Mouse (Mus musculus) liver, embryonic 11.5 days (tissue): ENCODE results near the gene Cdk5rap3. TPM values are rescaled to one million over a fixed set of nuclear protein-coding genes. Genes with fewer than 3 reads are reported as not detected.

Experiments
- ATAC-seq: fragments of 200-750 bp; cut with Nextera tagmentation; replicated peaks from 2 replicates; pipeline ENCODE4 v1.8.0; 2017; ENCODE audit warnings: moderate number of reproducible peaks, mild to moderate bottlenecking, moderate TSS enrichment, moderate library complexity; ENCODE audit not compliant: low FRiP score
- DNase-seq: peaks from one replicate; pipeline ENCODE4 v3.0.0-alpha.2; 2017; ENCODE audit warnings: low spot score
- H3K27ac ChIP-seq: fragments of 300-500 bp; sonication (generic); 2 replicates; pipeline ENCODE4 v1.5.1; 2014; ENCODE audit warnings: mild to moderate bottlenecking, low read depth, low read length, control low read depth
- H3K27me3 ChIP-seq: fragments of 300-500 bp; sonication (generic); replicated peaks from 2 replicates; pipeline ENCODE4 v1.6.1; 2014; ENCODE audit warnings: low read length, mixed read lengths; ENCODE audit not compliant: control insufficient read depth, insufficient read depth
- H3K36me3 ChIP-seq: fragments of 300-500 bp; sonication (generic); 2 replicates; pipeline ENCODE4 v1.6.1; 2014; ENCODE audit warnings: mild to moderate bottlenecking, low read length, moderate library complexity, mixed read lengths; ENCODE audit not compliant: control insufficient read depth, insufficient read depth
- H3K4me1 ChIP-seq: fragments of 300-500 bp; sonication (generic); replicated peaks from 2 replicates; pipeline ENCODE4 v1.6.1; 2014; ENCODE audit warnings: low read length, mixed read lengths; ENCODE audit not compliant: control insufficient read depth, insufficient read depth
- H3K4me2 ChIP-seq: fragments of 300-500 bp; sonication (generic); 2 replicates; pipeline ENCODE4 v1.6.1; 2014; ENCODE audit warnings: mild to moderate bottlenecking, control low read depth, moderate library complexity
- H3K4me3 ChIP-seq: fragments of 300-500 bp; sonication (generic); 2 replicates; pipeline ENCODE4 v1.5.1; 2014; ENCODE audit warnings: low read depth, low read length, control low read depth
- H3K9ac ChIP-seq: fragments of 300-500 bp; sonication (generic); 2 replicates; pipeline ENCODE4 v1.6.1; 2014; ENCODE audit warnings: low read depth, low read length, control low read depth
- H3K9me3 ChIP-seq: fragments of 300-500 bp; sonication (generic); 2 replicates; pipeline ENCODE4 v1.6.1; 2016; ENCODE audit warnings: low read length, inconsistent platforms, mixed read lengths; ENCODE audit not compliant: control insufficient read depth
- WGBS: fragments of 180-500 bp; shearing (Covaris S2); extraction: QIAGEN DNeasy Blood & Tissue Kit; methylation state at CpG from one replicate; pipeline ENCODE4 v1.1.7; 2014; 5-methylcytosine and 5-hydroxymethylcytosine counted together
- polyA plus RNA-seq: library from polyadenylated mRNA; unstranded; fragments of >200 nt; fragmentation: Nextera tagmentation; extraction: Ambion mirVana; gene quantifications from 2 replicates; pipeline ENCODE4 v1.2.1, GENCODE M21; 2014

Gene Cdk5rap3
- polyA plus RNA-seq, 1 experiment from 2014 or later: 69.6 TPM

DNA sequence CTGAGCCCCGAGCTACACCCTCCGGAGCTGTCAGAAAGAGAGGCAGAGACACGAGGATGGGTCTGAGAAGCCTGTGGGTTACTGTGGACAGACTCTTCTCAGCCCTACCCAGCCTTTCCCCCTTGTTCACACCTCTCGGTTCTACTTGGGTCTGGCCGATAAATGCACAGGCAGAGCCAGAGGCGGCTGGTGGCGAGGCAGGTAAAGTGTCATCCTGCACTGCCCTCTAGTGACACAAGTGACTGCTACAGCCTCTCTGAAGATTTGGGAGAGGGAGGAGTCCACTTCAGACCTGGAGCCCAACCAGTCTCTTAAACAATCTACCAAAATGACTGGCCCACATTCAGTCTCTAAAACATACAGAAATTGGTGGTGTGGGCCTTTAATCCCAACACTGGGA is 6.3 kb downstream of the Cdk5rap3 start:
- Histone ChIP-seq H3K36me3 (peaks cover 8% of the 10 kb centered on the region; the same call in 1 of the 2 replicates), H3K27ac (no peak overlapping the region), H3K9me3 (no peaks in the 10 kb centered on the region), H3K9ac (no peak overlapping the region), H3K4me3 (no peak overlapping the region), H3K27me3 (no peaks in the 10 kb centered on the region), H3K4me2 (no peak overlapping the region), H3K4me1 (peaks cover 27% of the 10 kb centered on the region)
- WGBS: 32% methylated on average over 7 of the region's 7 CpGs
- ATAC-seq: peak; percentile 50; the same call in 1 of the 2 replicates
- peak; percentile 71 for DNase-seq

DNA sequence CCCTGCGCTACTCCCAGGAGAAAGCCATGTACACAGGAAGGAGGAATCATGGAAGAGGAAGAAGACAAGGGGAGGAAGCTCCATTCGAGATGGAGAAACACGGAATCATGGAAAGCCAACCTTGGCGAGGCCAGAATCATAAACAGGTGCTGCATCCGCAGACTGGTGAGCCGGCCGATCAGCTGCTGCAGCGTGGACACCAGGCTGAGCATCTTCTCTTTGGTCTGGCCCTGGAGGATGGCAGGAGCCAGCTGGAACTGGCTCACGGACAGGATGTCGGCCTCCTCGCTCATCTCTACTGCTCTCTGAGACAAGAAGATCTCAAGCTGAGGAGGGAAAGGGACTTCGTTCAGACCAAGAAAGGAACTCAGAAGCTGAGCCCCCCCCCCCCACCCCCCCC is 7.7 kb downstream of the Cdk5rap3 start:
- Histone ChIP-seq H3K36me3 (peaks cover 8% of the 10 kb centered on the region; the same call in 1 of the 2 replicates), H3K9me3 (no peaks in the 10 kb centered on the region), H3K27me3 (no peaks in the 10 kb centered on the region), H3K4me1 (peaks cover 30% of the 10 kb centered on the region), H3K9ac (no peak overlapping the region), H3K27ac (no peak overlapping the region; the same call in 1 of the 2 replicates), H3K4me2 (no peak overlapping the region), H3K4me3 (no peak overlapping the region)
- ATAC-seq (no peak), DNase-seq (no peak)
- WGBS: 91% methylated on average over 12 of the region's 12 CpGs

DNA sequence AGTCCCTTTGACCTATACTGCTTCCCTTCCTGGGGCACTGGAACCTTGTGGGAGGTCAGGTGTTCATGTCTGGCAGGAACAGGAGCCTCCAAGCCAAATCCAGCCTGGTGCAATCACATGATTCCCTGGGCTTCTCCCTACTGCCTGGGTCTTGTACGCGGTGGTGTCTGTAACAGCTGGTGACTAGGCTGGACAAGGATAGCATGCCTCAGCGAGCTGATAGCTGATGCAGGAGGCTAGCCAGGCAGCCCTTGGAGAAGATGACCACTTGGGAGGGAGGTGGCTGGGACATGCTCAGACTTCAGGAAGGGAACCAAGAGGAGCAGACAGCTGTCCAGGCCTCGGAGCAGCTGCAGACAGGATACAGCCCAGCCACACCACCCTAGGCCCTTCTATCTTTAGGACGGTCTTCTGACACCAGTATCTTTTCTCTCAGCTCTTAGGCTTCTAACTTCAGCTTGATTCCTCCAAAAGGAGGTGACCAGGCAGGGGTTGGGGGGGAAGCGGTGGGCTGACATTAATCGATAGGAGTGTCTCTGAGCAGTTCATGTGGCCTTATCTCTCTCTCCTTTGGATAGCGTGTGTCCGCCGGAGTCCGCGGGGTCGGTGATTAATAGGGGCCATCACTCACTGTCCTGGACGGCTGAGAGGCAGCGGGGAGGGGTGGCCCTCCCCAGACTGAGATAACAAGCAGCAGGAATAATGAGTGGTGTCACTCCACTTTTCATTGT is 9.7 kb downstream of the Cdk5rap3 start:
- Histone ChIP-seq H3K9ac (no peak overlapping the region), H3K4me2 (peak overlapping the region; percentile 20; the same call in 1 of the 2 replicates), H3K36me3 (peaks cover 8% of the 10 kb centered on the region; the same call in 1 of the 2 replicates), H3K4me3 (no peak overlapping the region), H3K27me3 (no peaks in the 10 kb centered on the region), H3K27ac (peak overlapping the region; percentile 17; the same call in 1 of the 2 replicates), H3K4me1 (peaks cover 37% of the 10 kb centered on the region), H3K9me3 (no peaks in the 10 kb centered on the region)
- ATAC-seq (no peak; the same call in none of the 2 replicates), DNase-seq (no peak)
- WGBS: 24% methylated on average over 15 of the region's 15 CpGs

DNA sequence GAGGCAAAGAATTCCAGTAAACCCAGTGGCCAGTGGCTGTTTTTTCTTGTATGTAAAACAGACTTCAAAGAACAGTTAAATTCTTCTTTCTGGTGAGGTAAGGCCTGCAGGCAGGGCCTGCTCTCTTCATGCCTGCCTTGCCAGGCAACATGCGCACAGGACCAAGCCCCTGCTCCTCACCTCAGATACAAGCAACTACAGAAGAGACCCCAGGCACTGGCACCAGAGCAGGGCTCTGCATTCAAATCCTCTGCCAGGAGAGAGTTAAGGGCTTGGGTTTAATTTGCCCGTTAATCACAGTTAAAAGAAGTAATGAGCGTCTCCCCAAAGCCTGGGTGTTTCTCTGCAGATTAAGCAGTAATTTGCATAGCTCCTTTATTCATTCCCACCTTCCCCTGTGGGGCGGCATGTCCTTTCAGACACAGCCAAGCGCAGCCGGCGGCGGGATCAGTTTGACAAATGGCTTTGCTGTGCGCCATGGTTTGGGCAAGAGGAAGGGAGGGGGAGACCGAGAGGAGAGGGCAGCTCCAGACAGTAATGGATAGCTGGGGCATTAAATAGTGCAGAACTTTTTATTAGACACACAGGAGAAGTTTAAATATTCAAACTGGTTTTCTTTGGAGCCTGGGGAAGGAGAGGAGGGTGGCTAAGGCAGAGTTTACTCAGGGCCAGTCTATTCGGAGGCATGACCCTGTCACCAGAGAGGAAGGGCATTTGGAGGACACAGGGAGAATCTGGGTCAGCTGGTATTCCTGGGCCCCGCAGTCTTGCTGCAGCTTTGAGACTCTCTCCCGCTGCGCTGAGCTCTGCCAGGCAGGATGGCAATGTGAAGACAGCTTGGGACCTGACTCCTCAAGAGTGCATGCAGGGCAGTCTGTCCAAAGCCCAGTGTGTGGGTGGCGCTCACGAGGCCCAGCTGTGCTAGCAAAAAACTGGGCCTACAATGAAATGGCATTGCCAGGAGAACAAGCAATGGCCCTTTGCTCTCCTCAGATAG is 13.4 kb downstream of the Cdk5rap3 start:
- peaks cover 34% of the 10 kb centered on the region for H3K4me1 ChIP-seq
- no peaks in the 10 kb centered on the region for H3K9me3 ChIP-seq
- ATAC-seq (no peak), DNase-seq (no peak)
- H3K27ac ChIP-seq: peak overlapping the region; percentile 55; the same call in 1 of the 2 replicates
- peaks cover under 1% of the 10 kb centered on the region; the same call in 1 of the 2 replicates for H3K36me3 ChIP-seq
- no peak overlapping the region for H3K4me3 ChIP-seq
- 40% methylated on average over 16 of the region's 16 CpGs for WGBS
- no peak overlapping the region for H3K9ac ChIP-seq
- no peak overlapping the region for H3K4me2 ChIP-seq
- no peaks in the 10 kb centered on the region for H3K27me3 ChIP-seq

DNA sequence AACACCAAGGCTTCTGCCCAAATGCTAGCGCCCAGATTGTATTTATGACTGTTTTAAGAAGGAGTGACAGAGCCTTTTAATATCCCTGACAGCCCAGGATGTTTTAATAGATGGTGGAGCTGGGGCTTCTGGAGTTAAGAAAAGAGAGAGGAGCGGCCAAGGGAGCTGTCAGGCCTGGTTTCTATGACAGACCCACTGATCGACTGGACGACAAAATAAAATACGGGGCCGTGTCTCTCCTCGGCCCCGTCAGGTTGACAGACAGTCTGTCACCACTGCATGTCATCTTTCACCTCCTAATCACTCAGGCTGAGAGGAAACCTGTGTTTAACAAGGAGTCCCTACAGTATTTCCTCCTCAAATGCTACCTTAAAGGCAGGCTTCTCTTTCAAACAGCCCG is 15.0 kb downstream of the Cdk5rap3 start:
- 60% methylated on average over 9 of the region's 9 CpGs for WGBS
- Histone ChIP-seq H3K36me3 (no peaks in the 10 kb centered on the region), H3K4me1 (peaks cover 18% of the 10 kb centered on the region), H3K4me3 (no peak overlapping the region), H3K27ac (no peak overlapping the region), H3K27me3 (no peaks in the 10 kb centered on the region), H3K9me3 (no peaks in the 10 kb centered on the region), H3K4me2 (no peak overlapping the region), H3K9ac (no peak overlapping the region)
- no peak for ATAC-seq
- no peak for DNase-seq

DNA sequence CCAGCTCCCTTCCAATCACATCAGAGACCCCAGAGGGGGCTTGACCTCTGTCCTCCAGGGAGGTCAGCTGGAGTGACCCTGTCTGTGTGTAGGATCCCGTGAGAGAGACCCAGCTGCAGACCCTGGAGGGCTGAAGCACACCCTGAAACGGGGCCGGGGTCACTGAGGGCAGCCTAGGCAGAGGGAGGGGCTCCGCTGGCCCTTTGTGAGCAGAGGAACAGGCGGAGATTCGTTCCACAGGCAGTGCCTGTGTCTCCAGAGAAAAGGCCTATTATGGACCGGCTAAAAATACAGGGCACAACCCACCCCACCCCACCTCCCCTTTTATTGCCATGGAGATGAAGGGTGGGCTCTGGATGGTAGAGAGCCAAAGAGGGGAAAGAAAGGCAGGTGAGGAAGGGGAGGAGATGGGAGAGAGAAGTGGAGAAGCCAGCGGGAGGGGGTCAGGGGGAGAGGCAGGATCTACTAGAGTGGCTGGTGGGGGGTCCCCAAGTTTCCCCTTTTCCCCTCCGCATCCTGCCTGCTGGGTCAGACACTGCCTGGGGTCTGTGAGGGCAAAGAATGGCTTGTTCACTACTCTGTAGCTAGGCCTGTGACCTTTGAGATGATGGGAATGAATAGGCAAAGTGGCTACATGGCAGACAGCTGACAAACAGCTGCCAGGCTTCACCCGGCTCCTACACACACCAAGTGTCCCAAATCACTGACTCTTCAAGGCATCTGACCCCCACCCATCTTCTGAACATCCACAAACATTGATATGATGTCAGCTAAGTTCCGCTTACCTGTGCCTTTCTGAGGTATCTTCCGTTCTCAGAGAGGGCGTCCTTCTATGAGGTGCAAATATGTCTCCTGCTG is 16.6 kb downstream of the Cdk5rap3 start:
- H3K9me3 ChIP-seq: no peaks in the 10 kb centered on the region
- H3K4me2 ChIP-seq: 0 out of 2 replicates have a peak overlapping the region, but pooled peaks have one; percentile 4
- WGBS: 61% methylated on average over 13 of the region's 13 CpGs
- H3K4me1 ChIP-seq: peaks cover 13% of the 10 kb centered on the region
- ATAC-seq (no peak), DNase-seq (no peak)
- no peaks in the 10 kb centered on the region for H3K27me3 ChIP-seq
- no peaks in the 10 kb centered on the region for H3K36me3 ChIP-seq
- no peak overlapping the region for H3K9ac ChIP-seq
- H3K27ac ChIP-seq: no peak overlapping the region
- no peak overlapping the region for H3K4me3 ChIP-seq

DNA sequence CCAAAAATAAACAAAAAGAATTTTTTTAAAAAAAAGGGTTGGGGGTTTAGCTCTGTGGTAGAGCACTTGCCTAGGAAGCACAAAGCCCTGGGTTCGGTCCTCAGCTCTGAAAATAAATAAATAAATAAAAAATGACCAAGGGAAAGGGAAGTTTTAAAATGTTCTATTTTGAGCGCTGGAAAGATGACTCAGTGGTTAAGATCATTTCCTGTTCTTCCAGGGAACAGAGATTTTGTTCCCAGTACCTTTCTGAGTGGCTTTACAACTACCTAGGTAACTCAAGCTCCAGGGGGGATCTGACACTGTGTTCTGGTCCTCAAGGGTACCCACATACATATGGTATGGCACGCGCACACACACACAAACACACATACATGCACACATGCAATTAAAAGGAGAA is 20.4 kb downstream of the Cdk5rap3 start:
- no peak overlapping the region for H3K4me3 ChIP-seq
- WGBS: 70% methylated on average over 4 of the region's 4 CpGs
- DNase-seq (no peak), ATAC-seq (no peak)
- H3K4me2 ChIP-seq: no peak overlapping the region
- H3K9ac ChIP-seq: no peak overlapping the region
- peaks cover 11% of the 10 kb centered on the region for H3K4me1 ChIP-seq
- no peak overlapping the region for H3K27ac ChIP-seq
- H3K9me3 ChIP-seq: no peaks in the 10 kb centered on the region
- no peaks in the 10 kb centered on the region; the same call in 1 of the 2 replicates for H3K27me3 ChIP-seq
- H3K36me3 ChIP-seq: no peaks in the 10 kb centered on the region
